Mouse (Mus musculus): ENCODE measurements around the gene Kit. TPM values are rescaled to one million over a fixed set of nuclear protein-coding genes. Genes with fewer than 3 reads are reported as not detected.

The Kit gene
- polyA plus RNA-seq, 1 experiment from 2014 or later, result 17.1 TPM

GRCm38 (mm10) chr5:75699081-75699480 is 124.4 kb downstream of the Kit start:
- H3K4me1 ChIP-seq, result no peaks in the 10 kb centered on the region
- no peak overlapping the region for H3K4me3 ChIP-seq
- 76% methylated on average over 7 of the region's 7 CpGs for WGBS
- H3K27me3 ChIP-seq, result no peaks in the 10 kb centered on the region
- 0 out of 2 replicates have a peak, but pooled peaks cover 4% of the 10 kb centered on the region for H3K9me3 ChIP-seq
- ATAC-seq (ENCODE audit: insufficient number of reproducible peaks, insufficient read depth, low FRiP score, low TSS enrichment), result no peak
- H3K36me3 ChIP-seq, result no peaks in the 10 kb centered on the region
- no peak overlapping the region for H3K27ac ChIP-seq
- H3K9ac ChIP-seq, result no peak overlapping the region
- H3K4me2 ChIP-seq (replicated peaks), result no peak overlapping the region

GRCm38 (mm10) chr5:75699516-75699915 is 124.8 kb downstream of the Kit start:
- H3K36me3 ChIP-seq, result no peaks in the 10 kb centered on the region
- H3K9me3 ChIP-seq, result 0 out of 2 replicates have a peak, but pooled peaks cover 4% of the 10 kb centered on the region

GRCm38 (mm10) chr5:75701662-75702061 is 126.9 kb downstream of the Kit start:
- Histone ChIP-seq H3K27me3 (no peaks in the 10 kb centered on the region), H3K9ac (no peak overlapping the region), H3K27ac (no peak overlapping the region), H3K4me1 (0 out of 2 replicates have a peak, but pooled peaks cover 3% of the 10 kb centered on the region), H3K4me3 (no peak overlapping the region), H3K36me3 (no peaks in the 10 kb centered on the region), H3K4me2 (replicated peaks) (no peak overlapping the region), H3K9me3 (0 out of 2 replicates have a peak, but pooled peaks cover 4% of the 10 kb centered on the region)
- no peak for ATAC-seq (ENCODE audit: insufficient number of reproducible peaks, insufficient read depth, low FRiP score, low TSS enrichment)
- 77% methylated on average over 12 of the region's 12 CpGs for WGBS

More at GRCm38 (mm10) chr5:75699516-75699915, 124.8 kb downstream of the Kit start:
- ATAC-seq (ENCODE audit: insufficient number of reproducible peaks, insufficient read depth, low FRiP score, low TSS enrichment), result no peak
- no peaks in the 10 kb centered on the region for H3K27me3 ChIP-seq
- no peak overlapping the region for H3K4me2 ChIP-seq (replicated peaks)
- no peak overlapping the region for H3K9ac ChIP-seq
- H3K4me1 ChIP-seq, result no peaks in the 10 kb centered on the region
- H3K27ac ChIP-seq, result no peak overlapping the region
- 66% methylated on average over 9 of the region's 9 CpGs for WGBS
- no peak overlapping the region for H3K4me3 ChIP-seq

DNA sequence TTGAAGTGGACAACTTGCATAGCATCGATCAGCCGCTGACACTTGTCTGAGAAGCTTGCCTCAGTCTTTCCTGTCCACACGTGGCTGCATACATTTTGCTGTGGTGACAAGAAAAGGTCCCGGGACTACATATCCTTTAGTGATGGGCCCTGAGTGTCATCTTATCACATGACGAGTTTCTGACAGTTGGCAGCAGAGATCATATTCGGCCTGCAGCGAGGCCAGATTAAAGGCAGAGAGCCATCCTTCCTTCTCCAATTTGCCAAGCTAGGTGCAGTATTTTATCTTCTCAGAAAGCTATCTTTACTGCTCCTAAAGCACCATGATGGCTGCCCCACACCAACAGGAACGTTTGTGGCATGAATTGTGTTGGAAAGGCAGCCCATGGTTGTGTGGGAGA is 127.4 kb downstream of the Kit start:
- WGBS, result 87% methylated on average over 8 of the region's 8 CpGs
- 0 out of 2 replicates have a peak, but pooled peaks cover 4% of the 10 kb centered on the region for H3K9me3 ChIP-seq

DNA sequence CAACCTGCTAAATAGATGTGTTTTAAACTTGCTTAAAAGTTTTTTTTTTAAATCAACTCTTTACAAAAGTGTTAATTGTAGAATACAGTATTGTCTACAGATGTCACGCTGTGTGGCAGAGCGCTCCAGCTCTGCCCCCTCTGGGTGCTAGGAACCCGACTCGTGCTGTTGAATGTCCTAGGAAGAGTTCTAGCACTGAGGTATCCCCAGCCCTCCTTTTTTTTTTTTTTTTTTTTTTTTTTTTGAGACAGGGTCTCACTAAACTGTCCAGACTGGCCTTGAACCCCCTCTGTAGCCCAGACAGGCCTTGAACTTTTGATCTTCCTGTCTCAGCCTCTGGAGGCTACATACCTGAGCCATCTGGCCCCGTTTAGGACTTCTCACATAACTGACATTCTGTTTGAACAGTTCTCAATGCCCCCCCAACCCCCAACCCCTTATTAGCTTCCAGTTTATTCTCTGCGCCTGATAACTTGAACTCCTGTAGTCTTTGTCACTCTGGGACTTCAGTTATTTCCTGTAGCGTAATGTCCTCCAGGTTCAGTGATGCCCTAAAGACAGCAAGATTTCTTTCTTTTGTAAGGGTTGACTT is 130.0 kb downstream of the Kit start:
- H3K27me3 ChIP-seq, result no peaks in the 10 kb centered on the region
- 60% methylated on average over 7 of the region's 7 CpGs for WGBS
- H3K27ac ChIP-seq, result no peak overlapping the region
- H3K4me2 ChIP-seq (replicated peaks), result no peak overlapping the region
- H3K9me3 ChIP-seq, result 0 out of 2 replicates have a peak, but pooled peaks cover 4% of the 10 kb centered on the region
- no peak for ATAC-seq (ENCODE audit: insufficient number of reproducible peaks, insufficient read depth, low FRiP score, low TSS enrichment)
- no peak overlapping the region for H3K4me3 ChIP-seq
- 0 out of 2 replicates have a peak, but pooled peaks cover 3% of the 10 kb centered on the region for H3K4me1 ChIP-seq
- H3K36me3 ChIP-seq, result no peaks in the 10 kb centered on the region
- H3K9ac ChIP-seq, result no peak overlapping the region

More for the DNA sequence above, 127.4 kb downstream of the Kit start:
- Histone ChIP-seq H3K27me3 (no peaks in the 10 kb centered on the region), H3K4me1 (0 out of 2 replicates have a peak, but pooled peaks cover 3% of the 10 kb centered on the region), H3K27ac (no peak overlapping the region), H3K36me3 (no peaks in the 10 kb centered on the region), H3K4me2 (replicated peaks) (no peak overlapping the region), H3K9ac (no peak overlapping the region), H3K4me3 (no peak overlapping the region)
- ATAC-seq (ENCODE audit: insufficient number of reproducible peaks, insufficient read depth, low FRiP score, low TSS enrichment), result no peak

GRCm38 (mm10) chr5:75705421-75705820 is 130.7 kb downstream of the Kit start:
- H3K27me3 ChIP-seq, result no peaks in the 10 kb centered on the region
- H3K36me3 ChIP-seq, result no peaks in the 10 kb centered on the region
- H3K27ac ChIP-seq, result no peak overlapping the region
- 0 out of 2 replicates have a peak, but pooled peaks cover 4% of the 10 kb centered on the region for H3K9me3 ChIP-seq
- H3K4me3 ChIP-seq, result no peak overlapping the region
- no peak overlapping the region for H3K4me2 ChIP-seq (replicated peaks)
- no peak for ATAC-seq (ENCODE audit: insufficient number of reproducible peaks, insufficient read depth, low FRiP score, low TSS enrichment)
- 0 out of 2 replicates have a peak, but pooled peaks cover 3% of the 10 kb centered on the region for H3K4me1 ChIP-seq
- H3K9ac ChIP-seq, result no peak overlapping the region
- 97% methylated on average over 1 of the region's 1 CpGs for WGBS
